Mouse (Mus musculus): ENCODE results near the gene Olfr767. TPM values are rescaled to one million over a fixed set of nuclear protein-coding genes. Genes with fewer than 3 reads are reported as not detected.
"Not testable (repeated sequence)": the region's sequence is repeated elsewhere in the genome, so short reads cannot be mapped to it uniquely, and the experiment has no call there.

The Olfr767 gene
- polyA plus RNA-seq (2015; fragmentation: Nextera tagmentation; extraction: Ambion mirVana), result not detected in 2 replicates

GRCm38 (mm10) chr10:129082810-129083209 lies at the start of gene Olfr767:
Gene Olfr767, minus strand, starts transcription at chr10:129082910.
- not testable (repeated sequence) for H3K9ac ChIP-seq; H3K9me3 ChIP-seq; H3K36me3 ChIP-seq; H3K27ac ChIP-seq; H3K4me3 ChIP-seq; ATAC-seq (ENCODE audit: borderline replicate concordance, extremely low read depth, low FRiP score, low TSS enrichment); H3K4me2 ChIP-seq; H3K4me1 ChIP-seq; H3K27me3 ChIP-seq

GRCm38 (mm10) chr10:129117761-129118160 lies 35.1 kb upstream of the Olfr767 start, which contains the start of gene Olfr769:
Gene Olfr769, minus strand, starts transcription at chr10:129117861.
- 77% methylated on average over 2 of the region's 2 CpGs for WGBS
- H3K36me3 ChIP-seq, result no peaks in the 10 kb centered on the region
- H3K4me1 ChIP-seq, result no peaks in the 10 kb centered on the region
- H3K4me3 ChIP-seq, result no peak within 1 kb of the TSS
- H3K27me3 ChIP-seq, result no peaks in the 10 kb centered on the region
- H3K27ac ChIP-seq, result no peak within 1 kb of the TSS
- no peaks in the 10 kb centered on the region for H3K9me3 ChIP-seq
- no peak within 1 kb of the TSS for H3K9ac ChIP-seq
- no peak within 1 kb of the TSS for H3K4me2 ChIP-seq
- ATAC-seq (ENCODE audit: borderline replicate concordance, extremely low read depth, low FRiP score, low TSS enrichment), result no peak

GRCm38 (mm10) chr10:129115146-129115545 lies 32.4 kb upstream of the Olfr767 start:
- Histone ChIP-seq H3K9ac (no peak overlapping the region), H3K27ac (no peak overlapping the region), H3K27me3 (no peaks in the 10 kb centered on the region), H3K36me3 (no peaks in the 10 kb centered on the region), H3K9me3 (no peaks in the 10 kb centered on the region), H3K4me2 (no peak overlapping the region), H3K4me3 (no peak overlapping the region), H3K4me1 (no peaks in the 10 kb centered on the region)
- 85% methylated on average over 3 of the region's 3 CpGs for WGBS
- ATAC-seq (ENCODE audit: borderline replicate concordance, extremely low read depth, low FRiP score, low TSS enrichment), result no peak

- H3K4me3 ChIP-seq, result no peak overlapping the region
- H3K4me1 ChIP-seq, result no peaks in the 10 kb centered on the region
- WGBS, result 18% methylated on average over 3 of the region's 3 CpGs
- H3K27me3 ChIP-seq, result no peaks in the 10 kb centered on the region
- no peak overlapping the region for H3K9ac ChIP-seq
- no peak for ATAC-seq (ENCODE audit: borderline replicate concordance, extremely low read depth, low FRiP score, low TSS enrichment)
- H3K4me2 ChIP-seq, result no peak overlapping the region
- H3K9me3 ChIP-seq, result no peaks in the 10 kb centered on the region
- no peaks in the 10 kb centered on the region for H3K36me3 ChIP-seq
- no peak overlapping the region for H3K27ac ChIP-seq
Observed at GRCm38 (mm10) chr10:129101231-129101630, 18.5 kb upstream of the Olfr767 start.

- Histone ChIP-seq H3K27ac (no peak within 1 kb of the TSS), H3K9me3 (no peaks in the 10 kb centered on the region), H3K4me2 (no peak within 1 kb of the TSS), H3K4me1 (no peaks in the 10 kb centered on the region), H3K4me3 (no peak within 1 kb of the TSS), H3K27me3 (no peaks in the 10 kb centered on the region), H3K9ac (no peak within 1 kb of the TSS), H3K36me3 (no peaks in the 10 kb centered on the region)
- no peak for ATAC-seq (ENCODE audit: borderline replicate concordance, extremely low read depth, low FRiP score, low TSS enrichment)
- 73% methylated on average over 1 of the region's 1 CpGs for WGBS
Observed at GRCm38 (mm10) chr10:129099275-129099674, 16.6 kb upstream of the Olfr767 start, which contains the start of gene Olfr768. Gene Olfr768, minus strand, starts transcription at chr10:129099375.

GRCm38 (mm10) chr10:129068877-129069276 lies 13.8 kb downstream of the Olfr767 start, which contains the start of gene Olfr766-ps1:
Gene Olfr766-ps1, minus strand, starts transcription at chr10:129068977.
- no peak within 1 kb of the TSS for H3K4me2 ChIP-seq
- H3K36me3 ChIP-seq, result no peaks in the 10 kb centered on the region
- no peak within 1 kb of the TSS for H3K4me3 ChIP-seq
- no peak within 1 kb of the TSS for H3K27ac ChIP-seq
- H3K27me3 ChIP-seq, result no peaks in the 10 kb centered on the region
- H3K4me1 ChIP-seq, result no peaks in the 10 kb centered on the region
- 75% methylated on average over 2 of the region's 2 CpGs for WGBS
- H3K9me3 ChIP-seq, result no peaks in the 10 kb centered on the region
- ATAC-seq (ENCODE audit: borderline replicate concordance, extremely low read depth, low FRiP score, low TSS enrichment), result no peak
- no peak within 1 kb of the TSS for H3K9ac ChIP-seq

- not testable (repeated sequence) for H3K9ac ChIP-seq; H3K27ac ChIP-seq; ATAC-seq (ENCODE audit: borderline replicate concordance, extremely low read depth, low FRiP score, low TSS enrichment)
Observed at GRCm38 (mm10) chr10:129049898-129050297, 32.8 kb downstream of the Olfr767 start, which contains the start of gene Olfr765. Gene Olfr765, minus strand, starts transcription at chr10:129049998.

GRCm38 (mm10) chr10:129039796-129040195 lies 42.9 kb downstream of the Olfr767 start, which contains the start of gene Olfr764-ps1:
Gene Olfr764-ps1, minus strand, starts transcription at chr10:129039896.
- Histone ChIP-seq H3K4me2 (no peak within 1 kb of the TSS), H3K36me3 (no peaks in the 10 kb centered on the region), H3K9ac (no peak within 1 kb of the TSS), H3K27ac (no peak within 1 kb of the TSS), H3K4me1 (no peaks in the 10 kb centered on the region), H3K4me3 (no peak within 1 kb of the TSS), H3K27me3 (no peaks in the 10 kb centered on the region), H3K9me3 (no peaks in the 10 kb centered on the region)
- WGBS, result 72% methylated on average over 3 of the region's 3 CpGs
- ATAC-seq (ENCODE audit: borderline replicate concordance, extremely low read depth, low FRiP score, low TSS enrichment), result no peak

More at GRCm38 (mm10) chr10:129049898-129050297, 32.8 kb downstream of the Olfr767 start, which contains the start of gene Olfr765:
- not testable (repeated sequence) for H3K4me3 ChIP-seq, H3K9me3 ChIP-seq, H3K4me1 ChIP-seq, H3K36me3 ChIP-seq, H3K4me2 ChIP-seq, H3K27me3 ChIP-seq

- Histone ChIP-seq H3K36me3 (no peaks in the 10 kb centered on the region), H3K4me2 (no peak overlapping the region), H3K27me3 (no peaks in the 10 kb centered on the region), H3K9me3 (no peaks in the 10 kb centered on the region), H3K9ac (no peak overlapping the region), H3K4me3 (no peak overlapping the region), H3K4me1 (no peaks in the 10 kb centered on the region), H3K27ac (no peak overlapping the region)
- 76% methylated on average over 2 of the region's 2 CpGs for WGBS
- ATAC-seq (ENCODE audit: borderline replicate concordance, extremely low read depth, low FRiP score, low TSS enrichment), result no peak
Observed at GRCm38 (mm10) chr10:129028343-129028742, 54.4 kb downstream of the Olfr767 start.

- Histone ChIP-seq H3K27me3 (no peaks in the 10 kb centered on the region), H3K9ac (no peak overlapping the region), H3K4me1 (no peaks in the 10 kb centered on the region), H3K4me3 (no peak overlapping the region), H3K36me3 (no peaks in the 10 kb centered on the region), H3K9me3 (no peaks in the 10 kb centered on the region), H3K27ac (no peak overlapping the region), H3K4me2 (no peak overlapping the region)
- no peak for ATAC-seq (ENCODE audit: borderline replicate concordance, extremely low read depth, low FRiP score, low TSS enrichment)
- WGBS, result 49% methylated on average over 3 of the region's 3 CpGs
Observed at GRCm38 (mm10) chr10:129026018-129026662, 56.6 kb downstream of the Olfr767 start.

Measured in lung, embryonic 15.5 days (tissue).